Mouse (Mus musculus) limb, embryonic 12.5 days (tissue): Measurements from ENCODE around the gene Aff3. TPM values are rescaled to one million over a fixed set of nuclear protein-coding genes. Genes with fewer than 3 reads are reported as not detected.

Experiments
- ATAC-seq: fragments of 200-750 bp; cut with Nextera tagmentation; 2 replicates; pipeline ENCODE4 v1.8.0; 2017; ENCODE audit warnings: low read depth, moderate TSS enrichment; ENCODE audit not compliant: insufficient number of reproducible peaks, insufficient read depth, low FRiP score, low TSS enrichment
- H3K27ac ChIP-seq: fragments of 300-500 bp; sonication (generic); 2 replicates; pipeline ENCODE4 v1.5.1; 2016; ENCODE audit warnings: mild to moderate bottlenecking, moderate library complexity
- H3K27me3 ChIP-seq: fragments of 300-500 bp; sonication (generic); 2 replicates; pipeline ENCODE4 v1.6.1; 2016; ENCODE audit warnings: mild to moderate bottlenecking, moderate library complexity
- H3K36me3 ChIP-seq: fragments of 300-500 bp; sonication (generic); 2 replicates; pipeline ENCODE4 v1.6.1; 2016; ENCODE audit warnings: mild to moderate bottlenecking, moderate library complexity
- H3K4me1 ChIP-seq: fragments of 300-500 bp; sonication (generic); replicated peaks from 2 replicates; pipeline ENCODE4 v1.6.1; 2016
- H3K4me2 ChIP-seq: fragments of 300-500 bp; sonication (generic); 2 replicates; pipeline ENCODE4 v1.6.1; 2016; ENCODE audit warnings: mild to moderate bottlenecking, moderate library complexity
- H3K4me3 ChIP-seq: fragments of 300-500 bp; sonication (generic); replicated peaks from 2 replicates; pipeline ENCODE4 v1.5.1; 2016; ENCODE audit warnings: mild to moderate bottlenecking
- H3K9ac ChIP-seq: fragments of 300-500 bp; sonication (generic); replicated peaks from 2 replicates; pipeline ENCODE4 v1.6.1; 2016; ENCODE audit warnings: mild to moderate bottlenecking, moderate library complexity
- H3K9me3 ChIP-seq: fragments of 300-500 bp; sonication (generic); 2 replicates; pipeline ENCODE4 v1.6.1; 2016; ENCODE audit warnings: mild to moderate bottlenecking, moderate library complexity
- WGBS: fragments of 180-500 bp; shearing (Covaris S2); methylation state at CpG from one replicate; pipeline ENCODE4 v1.1.7; 2016; 5-methylcytosine and 5-hydroxymethylcytosine counted together
- polyA plus RNA-seq: library from polyadenylated mRNA; unstranded; fragments of >200 nt; fragmentation: Nextera tagmentation; extraction: Ambion mirVana; gene quantifications from 2 replicates; pipeline ENCODE4 v1.2.1, GENCODE M21; 2016

The Aff3 gene
- polyA plus RNA-seq, 1 experiment from 2014 or later = 48.5 TPM

DNA sequence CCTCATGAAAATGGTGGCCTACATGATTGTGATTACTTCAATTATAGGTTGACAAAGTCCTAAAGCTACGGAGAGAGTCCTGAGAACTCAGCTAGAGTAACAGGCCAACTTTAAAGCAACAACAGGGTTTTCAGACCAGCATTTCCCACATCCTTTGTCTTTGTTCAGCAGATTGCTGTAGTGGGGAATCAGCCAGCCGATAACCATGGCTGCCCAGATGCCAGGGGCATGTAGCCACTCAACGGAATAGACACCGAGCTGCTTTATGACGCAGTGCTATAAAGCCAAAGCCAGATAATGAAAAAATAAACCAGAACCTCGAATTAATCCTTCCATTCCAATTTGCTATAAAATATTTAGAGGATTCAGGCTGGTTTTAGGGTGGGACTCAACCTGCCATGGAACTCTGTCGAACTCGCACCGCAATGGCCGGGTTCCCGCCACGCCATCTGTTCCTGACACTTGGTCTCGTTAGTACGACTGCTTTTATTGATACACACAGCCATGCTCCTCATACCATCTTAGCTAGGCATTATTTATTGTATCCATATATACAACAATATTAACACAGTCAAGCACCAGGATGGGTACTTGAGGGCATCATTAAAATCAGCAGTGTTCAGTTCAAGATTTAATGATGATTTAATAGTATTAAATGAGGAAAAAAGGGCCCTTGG, 297.2 kb downstream of the Aff3 start:
- Histone ChIP-seq H3K9ac (no peak overlapping the region), H3K27me3 (no peaks in the 10 kb centered on the region), H3K9me3 (no peaks in the 10 kb centered on the region), H3K4me3 (no peak overlapping the region), H3K36me3 (no peaks in the 10 kb centered on the region), H3K4me1 (peaks cover 43% of the 10 kb centered on the region), H3K27ac (no peak overlapping the region), H3K4me2 (no peak overlapping the region)
- no peak for ATAC-seq
- WGBS = 72% methylated on average over 14 of the region's 14 CpGs

GRCm38 (mm10) chr1:38363856-38364255, 300.9 kb downstream of the Aff3 start:
- Histone ChIP-seq H3K9me3 (no peaks in the 10 kb centered on the region), H3K36me3 (no peaks in the 10 kb centered on the region), H3K4me3 (no peak overlapping the region), H3K4me2 (no peak overlapping the region), H3K27me3 (no peaks in the 10 kb centered on the region), H3K27ac (no peak overlapping the region), H3K9ac (no peak overlapping the region), H3K4me1 (peaks cover 32% of the 10 kb centered on the region)
- WGBS = 64% methylated on average over 2 of the region's 2 CpGs
- ATAC-seq = no peak

DNA sequence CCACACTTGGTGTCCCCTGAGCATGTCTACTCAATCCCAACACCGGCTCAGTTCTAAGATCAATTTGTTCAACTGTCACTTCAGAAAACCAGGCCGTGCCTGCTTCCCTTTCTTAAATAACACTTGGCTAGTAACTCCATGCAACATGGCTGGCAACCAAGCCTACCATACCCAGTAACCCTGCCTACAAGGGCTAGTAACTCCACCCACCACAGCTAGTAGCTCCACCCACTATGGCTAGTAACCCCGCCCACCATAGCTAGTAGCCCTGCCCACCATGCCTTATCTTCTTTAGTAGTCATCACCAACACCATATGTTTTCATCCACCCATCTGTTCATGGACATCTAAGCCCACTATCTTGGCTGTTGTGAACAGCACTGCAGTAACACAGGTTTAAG, 302.5 kb downstream of the Aff3 start:
- H3K4me1 ChIP-seq = peaks cover 37% of the 10 kb centered on the region
- no peak overlapping the region for H3K4me2 ChIP-seq
- H3K36me3 ChIP-seq = no peaks in the 10 kb centered on the region
- H3K9ac ChIP-seq = no peak overlapping the region
- H3K27ac ChIP-seq = no peak overlapping the region
- ATAC-seq = no peak
- H3K27me3 ChIP-seq = no peaks in the 10 kb centered on the region
- H3K9me3 ChIP-seq = no peaks in the 10 kb centered on the region
- 91% methylated on average over 3 of the region's 3 CpGs for WGBS
- H3K4me3 ChIP-seq = no peak overlapping the region

DNA sequence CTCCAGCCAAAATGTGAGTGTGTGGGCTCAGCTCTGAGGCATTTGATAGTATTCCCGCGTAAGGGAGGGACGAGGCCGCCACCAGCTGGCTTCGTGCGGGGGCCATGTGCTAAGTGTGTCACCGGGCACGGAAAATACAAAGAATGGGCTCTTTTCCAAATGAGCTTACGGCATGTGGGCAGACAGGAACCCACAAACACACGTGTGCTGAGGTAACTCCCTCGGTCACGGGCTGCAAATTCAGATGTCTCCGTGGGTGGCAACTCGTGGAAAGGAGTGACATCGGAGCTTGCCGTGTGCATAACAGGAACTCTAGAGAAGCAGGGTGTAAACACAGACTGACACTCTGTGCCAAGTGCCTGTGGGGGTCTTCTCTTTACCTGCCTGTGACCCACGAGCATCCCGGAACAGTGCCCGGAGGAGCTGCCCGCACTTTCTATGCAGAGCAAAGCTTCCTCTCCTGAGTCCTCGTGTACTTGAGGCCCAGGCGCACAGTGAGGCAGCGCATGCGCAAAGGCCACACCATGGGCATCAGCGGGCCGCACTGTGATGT, 305.9 kb downstream of the Aff3 start:
- Histone ChIP-seq H3K4me2 (no peak overlapping the region), H3K27me3 (no peaks in the 10 kb centered on the region), H3K4me3 (no peak overlapping the region), H3K9me3 (no peaks in the 10 kb centered on the region), H3K4me1 (peaks cover 25% of the 10 kb centered on the region), H3K36me3 (no peaks in the 10 kb centered on the region), H3K27ac (no peak overlapping the region), H3K9ac (no peak overlapping the region)
- no peak for ATAC-seq
- WGBS = 80% methylated on average over 26 of the region's 26 CpGs

GRCm38 (mm10) chr1:38357933-38358796, 306.6 kb downstream of the Aff3 start:
- Histone ChIP-seq H3K4me1 (peaks cover 20% of the 10 kb centered on the region), H3K4me3 (no peak overlapping the region), H3K27ac (no peak overlapping the region), H3K36me3 (no peaks in the 10 kb centered on the region), H3K4me2 (no peak overlapping the region), H3K9me3 (no peaks in the 10 kb centered on the region), H3K9ac (no peak overlapping the region), H3K27me3 (no peaks in the 10 kb centered on the region)
- ATAC-seq = no peak
- WGBS = 59% methylated on average over 10 of the region's 10 CpGs

DNA sequence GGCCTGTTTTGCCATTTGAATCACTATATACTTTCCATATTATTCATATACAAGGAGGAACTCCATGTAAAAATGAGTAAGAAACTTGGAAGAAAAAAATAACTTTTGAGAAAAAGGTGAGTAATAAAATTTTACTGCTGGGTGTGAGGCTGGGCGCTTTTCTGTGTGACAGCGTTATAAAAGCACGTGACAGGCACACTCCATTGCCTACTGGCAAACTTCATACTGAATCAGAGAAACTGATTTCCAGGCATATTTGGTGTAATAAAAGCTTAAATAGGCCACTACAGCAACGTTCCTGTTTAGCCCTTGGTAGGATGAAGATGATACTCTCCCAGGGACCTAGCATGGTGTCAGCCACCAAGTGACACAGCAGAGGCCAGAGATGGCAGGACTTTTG, 310.2 kb downstream of the Aff3 start:
- Histone ChIP-seq H3K27ac (no peak overlapping the region), H3K36me3 (no peaks in the 10 kb centered on the region), H3K4me3 (no peak overlapping the region), H3K9ac (no peak overlapping the region), H3K27me3 (no peaks in the 10 kb centered on the region), H3K4me2 (no peak overlapping the region), H3K4me1 (peaks cover 20% of the 10 kb centered on the region), H3K9me3 (no peaks in the 10 kb centered on the region)
- ATAC-seq = no peak
- 54% methylated on average over 4 of the region's 4 CpGs for WGBS

GRCm38 (mm10) chr1:38347346-38347745, 317.4 kb downstream of the Aff3 start:
- 0 out of 2 replicates have a peak, but pooled peaks cover 10% of the 10 kb centered on the region for H3K36me3 ChIP-seq
- no peak overlapping the region for H3K4me2 ChIP-seq
- no peak overlapping the region for H3K27ac ChIP-seq
- no peaks in the 10 kb centered on the region for H3K9me3 ChIP-seq
- peaks cover 5% of the 10 kb centered on the region for H3K4me1 ChIP-seq
- WGBS = 78% methylated on average over 4 of the region's 4 CpGs
- H3K27me3 ChIP-seq = no peaks in the 10 kb centered on the region
- H3K9ac ChIP-seq = no peak overlapping the region
- no peak for ATAC-seq
- H3K4me3 ChIP-seq = no peak overlapping the region

DNA sequence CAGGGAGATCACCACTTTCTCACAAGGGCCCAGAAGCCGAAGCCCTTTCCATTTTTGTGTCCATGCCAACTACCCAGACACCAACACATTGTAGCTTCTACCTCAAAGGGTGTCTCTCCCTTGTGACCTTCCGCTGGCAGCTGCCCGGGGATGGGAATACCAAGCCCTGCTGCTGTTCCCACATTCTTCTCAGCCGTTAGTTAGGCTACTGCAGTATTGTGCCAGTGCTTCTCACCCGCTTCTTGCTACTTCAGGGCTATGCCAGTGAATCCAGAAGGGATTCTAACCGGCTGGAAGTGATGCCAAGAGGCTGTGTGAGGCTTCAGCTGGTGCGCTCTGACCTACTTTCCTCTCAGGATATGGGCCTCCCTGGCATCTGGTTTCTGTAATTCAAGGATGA, 330.5 kb downstream of the Aff3 start:
- peaks cover 11% of the 10 kb centered on the region; the same call in 1 of the 2 replicates for H3K4me1 ChIP-seq
- no peak overlapping the region for H3K9ac ChIP-seq
- no peak for ATAC-seq
- no peak overlapping the region for H3K4me3 ChIP-seq
- H3K27ac ChIP-seq = no peak overlapping the region
- H3K27me3 ChIP-seq = no peaks in the 10 kb centered on the region
- no peak overlapping the region for H3K4me2 ChIP-seq
- no peaks in the 10 kb centered on the region for H3K9me3 ChIP-seq
- peaks cover 7% of the 10 kb centered on the region for H3K36me3 ChIP-seq
- WGBS = 87% methylated on average over 7 of the region's 7 CpGs

- peaks cover 18% of the 10 kb centered on the region for H3K36me3 ChIP-seq
- no peak for ATAC-seq
- 92% methylated on average over 5 of the region's 5 CpGs for WGBS
- no peaks in the 10 kb centered on the region for H3K27me3 ChIP-seq
- no peak overlapping the region for H3K4me3 ChIP-seq
- no peak overlapping the region for H3K27ac ChIP-seq
- no peak overlapping the region for H3K9ac ChIP-seq
- peaks cover 11% of the 10 kb centered on the region; the same call in 1 of the 2 replicates for H3K4me1 ChIP-seq
- no peaks in the 10 kb centered on the region for H3K9me3 ChIP-seq
- H3K4me2 ChIP-seq = no peak overlapping the region
Measured at GRCm38 (mm10) chr1:38332919-38333318, 331.8 kb downstream of the Aff3 start.

GRCm38 (mm10) chr1:38324206-38324605, 340.5 kb downstream of the Aff3 start:
- WGBS = 73% methylated on average over 5 of the region's 5 CpGs

DNA sequence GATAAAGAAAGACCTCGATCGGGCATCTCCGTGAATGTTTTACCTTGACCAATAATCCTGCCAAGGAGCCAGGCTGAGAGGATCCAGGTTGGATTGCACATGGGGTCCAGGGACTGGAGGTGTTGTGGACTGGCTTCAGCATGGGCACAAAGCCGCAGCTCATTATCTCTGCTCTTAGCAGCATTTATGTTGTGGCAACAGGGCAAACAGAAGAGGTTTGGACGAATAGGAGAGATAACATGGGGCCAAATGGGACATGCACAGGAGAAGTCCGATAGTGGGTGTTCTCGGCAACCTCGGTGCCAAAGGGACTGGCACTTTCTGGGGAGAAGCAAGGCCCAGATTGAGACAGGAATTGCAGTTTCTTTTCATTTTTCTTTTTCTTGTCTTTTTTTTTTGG, 342.9 kb downstream of the Aff3 start:
- WGBS = 94% methylated on average over 8 of the region's 8 CpGs
- Histone ChIP-seq H3K27me3 (no peaks in the 10 kb centered on the region), H3K36me3 (peaks cover 2% of the 10 kb centered on the region; the same call in 1 of the 2 replicates), H3K9me3 (no peaks in the 10 kb centered on the region), H3K4me1 (peaks cover 30% of the 10 kb centered on the region), H3K27ac (no peak overlapping the region), H3K4me2 (no peak overlapping the region), H3K4me3 (no peak overlapping the region), H3K9ac (no peak overlapping the region)
- ATAC-seq = no peak

More at GRCm38 (mm10) chr1:38324206-38324605, 340.5 kb downstream of the Aff3 start:
- no peak overlapping the region for H3K4me3 ChIP-seq
- no peak overlapping the region for H3K27ac ChIP-seq
- ATAC-seq = no peak
- no peaks in the 10 kb centered on the region for H3K9me3 ChIP-seq
- no peak overlapping the region for H3K9ac ChIP-seq
- peaks cover 22% of the 10 kb centered on the region for H3K4me1 ChIP-seq
- no peak overlapping the region for H3K4me2 ChIP-seq
- no peaks in the 10 kb centered on the region for H3K27me3 ChIP-seq
- H3K36me3 ChIP-seq = peaks cover 11% of the 10 kb centered on the region; the same call in 1 of the 2 replicates
